Mouse (Mus musculus): ENCODE measurements at regions not wholly inside any gene's neighbourhood (a gene's known extent, or its start where the extent isn't known, plus 50 kb on each side); places are given as distances from the start of the nearest gene placed in this dataset.
A peak's percentile ranks its signal among the peaks of the same experiment; 100 is the strongest.

GRCm38 (mm10) chr6:50713297-50713696 lies 59.1 kb upstream of the Npvf start:
- Histone ChIP-seq H3K9ac (replicated peaks; ENCODE audit: low read depth, low read length) (no peak overlapping the region), H3K4me2 (replicated peaks; ENCODE audit: low read depth, low read length) (no peak overlapping the region), H3K4me1 (ENCODE audit: control insufficient read depth, insufficient read depth, low read length) (peaks cover 3% of the 10 kb centered on the region; the same call in 1 of the 2 replicates), H3K36me3 (ENCODE audit: control insufficient read depth, insufficient read depth, low read length) (no peaks in the 10 kb centered on the region), H3K9me3 (ENCODE audit: control insufficient read depth, low read depth, low read length) (no peaks in the 10 kb centered on the region), H3K4me3 (ENCODE audit: low read depth, low read length) (no peak overlapping the region), H3K27ac (ENCODE audit: low read length) (no peak overlapping the region), H3K27me3 (ENCODE audit: control insufficient read depth, insufficient read depth, low read length) (no peaks in the 10 kb centered on the region)
- 80% methylated on average over 3 of the region's 3 CpGs for WGBS
- ATAC-seq (ENCODE audit: insufficient number of reproducible peaks, insufficient read depth, low FRiP score, low read depth), result no peak

GRCm38 (mm10) chr6:50718631-50719030 lies 64.4 kb upstream of the Npvf start:
- Histone ChIP-seq H3K4me2 (replicated peaks; ENCODE audit: low read depth, low read length) (no peak overlapping the region), H3K36me3 (ENCODE audit: control insufficient read depth, insufficient read depth, low read length) (no peaks in the 10 kb centered on the region), H3K27ac (ENCODE audit: low read length) (no peak overlapping the region), H3K9me3 (ENCODE audit: control insufficient read depth, low read depth, low read length) (no peaks in the 10 kb centered on the region), H3K4me1 (ENCODE audit: control insufficient read depth, insufficient read depth, low read length) (peaks cover 3% of the 10 kb centered on the region; the same call in 1 of the 2 replicates), H3K9ac (replicated peaks; ENCODE audit: low read depth, low read length) (no peak overlapping the region), H3K27me3 (ENCODE audit: control insufficient read depth, insufficient read depth, low read length) (no peaks in the 10 kb centered on the region), H3K4me3 (ENCODE audit: low read depth, low read length) (no peak overlapping the region)
- 28% methylated on average over 4 of the region's 4 CpGs for WGBS
- no peak for ATAC-seq (ENCODE audit: insufficient number of reproducible peaks, insufficient read depth, low FRiP score, low read depth)

- H3K4me1 ChIP-seq (ENCODE audit: control insufficient read depth, insufficient read depth, low read length), result no peaks in the 10 kb centered on the region
- 55% methylated on average over 4 of the region's 4 CpGs for WGBS
- no peak overlapping the region for H3K9ac ChIP-seq (replicated peaks; ENCODE audit: low read depth, low read length)
- no peak overlapping the region for H3K4me3 ChIP-seq (ENCODE audit: low read depth, low read length)
- H3K9me3 ChIP-seq (ENCODE audit: control insufficient read depth, low read depth, low read length), result no peaks in the 10 kb centered on the region
- no peak overlapping the region for H3K4me2 ChIP-seq (replicated peaks; ENCODE audit: low read depth, low read length)
- ATAC-seq (ENCODE audit: insufficient number of reproducible peaks, insufficient read depth, low FRiP score, low read depth), result no peak
- H3K27ac ChIP-seq (ENCODE audit: low read length), result no peak overlapping the region
- H3K27me3 ChIP-seq (ENCODE audit: control insufficient read depth, insufficient read depth, low read length), result no peaks in the 10 kb centered on the region
- no peaks in the 10 kb centered on the region for H3K36me3 ChIP-seq (ENCODE audit: control insufficient read depth, insufficient read depth, low read length)
These were observed 66.1 kb upstream of the Npvf start for GRCm38 (mm10) chr6:50720346-50720745.

- WGBS, result 74% methylated on average over 3 of the region's 3 CpGs
- Histone ChIP-seq H3K4me3 (ENCODE audit: low read depth, low read length) (no peak overlapping the region), H3K27me3 (ENCODE audit: control insufficient read depth, insufficient read depth, low read length) (no peaks in the 10 kb centered on the region), H3K4me2 (replicated peaks; ENCODE audit: low read depth, low read length) (no peak overlapping the region), H3K36me3 (ENCODE audit: control insufficient read depth, insufficient read depth, low read length) (no peaks in the 10 kb centered on the region), H3K9me3 (ENCODE audit: control insufficient read depth, low read depth, low read length) (no peaks in the 10 kb centered on the region), H3K27ac (ENCODE audit: low read length) (no peak overlapping the region), H3K9ac (replicated peaks; ENCODE audit: low read depth, low read length) (no peak overlapping the region), H3K4me1 (ENCODE audit: control insufficient read depth, insufficient read depth, low read length) (peaks cover 1% of the 10 kb centered on the region; the same call in 1 of the 2 replicates)
- ATAC-seq (ENCODE audit: insufficient number of reproducible peaks, insufficient read depth, low FRiP score, low read depth), result no peak
These were observed 71.4 kb upstream of the Npvf start for GRCm38 (mm10) chr6:50725640-50726039.

GRCm38 (mm10) chr6:50726166-50726591 lies 71.9 kb upstream of the Npvf start:
- Histone ChIP-seq H3K9me3 (ENCODE audit: control insufficient read depth, low read depth, low read length) (no peaks in the 10 kb centered on the region), H3K4me1 (ENCODE audit: control insufficient read depth, insufficient read depth, low read length) (peaks cover 5% of the 10 kb centered on the region; the same call in 1 of the 2 replicates), H3K27me3 (ENCODE audit: control insufficient read depth, insufficient read depth, low read length) (no peaks in the 10 kb centered on the region), H3K4me2 (replicated peaks; ENCODE audit: low read depth, low read length) (no peak overlapping the region), H3K27ac (ENCODE audit: low read length) (no peak overlapping the region), H3K4me3 (ENCODE audit: low read depth, low read length) (no peak overlapping the region), H3K36me3 (ENCODE audit: control insufficient read depth, insufficient read depth, low read length) (no peaks in the 10 kb centered on the region), H3K9ac (replicated peaks; ENCODE audit: low read depth, low read length) (no peak overlapping the region)
- 71% methylated on average over 9 of the region's 9 CpGs for WGBS
- ATAC-seq (ENCODE audit: insufficient number of reproducible peaks, insufficient read depth, low FRiP score, low read depth), result no peak

- Histone ChIP-seq H3K27me3 (ENCODE audit: control insufficient read depth, insufficient read depth, low read length) (no peaks in the 10 kb centered on the region), H3K9me3 (ENCODE audit: control insufficient read depth, low read depth, low read length) (no peaks in the 10 kb centered on the region), H3K4me2 (replicated peaks; ENCODE audit: low read depth, low read length) (no peak overlapping the region), H3K27ac (ENCODE audit: low read length) (no peak overlapping the region), H3K36me3 (ENCODE audit: control insufficient read depth, insufficient read depth, low read length) (no peaks in the 10 kb centered on the region), H3K9ac (replicated peaks; ENCODE audit: low read depth, low read length) (no peak overlapping the region), H3K4me3 (ENCODE audit: low read depth, low read length) (no peak overlapping the region), H3K4me1 (ENCODE audit: control insufficient read depth, insufficient read depth, low read length) (peaks cover 5% of the 10 kb centered on the region; the same call in 1 of the 2 replicates)
- ATAC-seq (ENCODE audit: insufficient number of reproducible peaks, insufficient read depth, low FRiP score, low read depth), result 0 out of 2 replicates have a peak, but pooled peaks have one; percentile 53
- 48% methylated on average over 14 of the region's 14 CpGs for WGBS
These were observed 76.8 kb upstream of the Npvf start for GRCm38 (mm10) chr6:50730744-50731718.

- no peak for ATAC-seq (ENCODE audit: insufficient number of reproducible peaks, insufficient read depth, low FRiP score, low read depth)
- H3K4me3 ChIP-seq (ENCODE audit: low read depth, low read length), result no peak overlapping the region
- H3K9me3 ChIP-seq (ENCODE audit: control insufficient read depth, low read depth, low read length), result no peaks in the 10 kb centered on the region
- WGBS, result 98% methylated on average over 2 of the region's 2 CpGs
- H3K36me3 ChIP-seq (ENCODE audit: control insufficient read depth, insufficient read depth, low read length), result no peaks in the 10 kb centered on the region
- no peak overlapping the region for H3K9ac ChIP-seq (replicated peaks; ENCODE audit: low read depth, low read length)
- no peak overlapping the region for H3K27ac ChIP-seq (ENCODE audit: low read length)
- H3K4me1 ChIP-seq (ENCODE audit: control insufficient read depth, insufficient read depth, low read length), result peaks cover 5% of the 10 kb centered on the region; the same call in 1 of the 2 replicates
- no peak overlapping the region for H3K4me2 ChIP-seq (replicated peaks; ENCODE audit: low read depth, low read length)
- no peaks in the 10 kb centered on the region for H3K27me3 ChIP-seq (ENCODE audit: control insufficient read depth, insufficient read depth, low read length)
These were observed 80.5 kb upstream of the Npvf start for GRCm38 (mm10) chr6:50734701-50735100.

GRCm38 (mm10) chr6:50735825-50736224 lies 81.6 kb upstream of the Npvf start:
- H3K27ac ChIP-seq (ENCODE audit: low read length), result no peak overlapping the region
- ATAC-seq (ENCODE audit: insufficient number of reproducible peaks, insufficient read depth, low FRiP score, low read depth), result no peak
- H3K4me1 ChIP-seq (ENCODE audit: control insufficient read depth, insufficient read depth, low read length), result peaks cover 2% of the 10 kb centered on the region; the same call in 1 of the 2 replicates
- no peak overlapping the region for H3K4me3 ChIP-seq (ENCODE audit: low read depth, low read length)
- no peaks in the 10 kb centered on the region for H3K27me3 ChIP-seq (ENCODE audit: control insufficient read depth, insufficient read depth, low read length)
- no peak overlapping the region for H3K9ac ChIP-seq (replicated peaks; ENCODE audit: low read depth, low read length)
- 39% methylated on average over 2 of the region's 2 CpGs for WGBS
- H3K4me2 ChIP-seq (replicated peaks; ENCODE audit: low read depth, low read length), result no peak overlapping the region
- no peaks in the 10 kb centered on the region for H3K9me3 ChIP-seq (ENCODE audit: control insufficient read depth, low read depth, low read length)
- no peaks in the 10 kb centered on the region for H3K36me3 ChIP-seq (ENCODE audit: control insufficient read depth, insufficient read depth, low read length)

Measured in stomach, embryonic 14.5 days (tissue).